Mouse (Mus musculus) liver, embryonic 14.5 days (tissue): ENCODE results near the gene Ctnnbip1. TPM values are rescaled to one million over a fixed set of nuclear protein-coding genes. Genes with fewer than 3 reads are reported as not detected.

Source experiments
- ATAC-seq: fragments of 200-750 bp; cut with Nextera tagmentation; 2 replicates; pipeline ENCODE4 v1.8.0; 2017; ENCODE audit warnings: moderate number of reproducible peaks, mild to moderate bottlenecking, moderate library complexity; ENCODE audit not compliant: insufficient read depth
- DNase-seq, 3 experiments: peaks; one replicate each; pipeline ENCODE4 v3.0.0-alpha.2; 2012 to 2013; ENCODE audit warnings: low read depth in 3 of 3, low spot score in 3 of 3
- H3K27ac ChIP-seq: fragments of 300-500 bp; sonication (generic); 2 replicates; pipeline ENCODE4 v1.5.1; 2014; ENCODE audit warnings: moderate library complexity, mild to moderate bottlenecking, control low read depth, inconsistent platforms
- H3K27me3 ChIP-seq: fragments of 300-500 bp; sonication (generic); 2 replicates; pipeline ENCODE4 v1.6.1; 2014; ENCODE audit warnings: mild to moderate bottlenecking, low read length, moderate library complexity; ENCODE audit not compliant: control insufficient read depth, insufficient read depth
- H3K36me3 ChIP-seq: fragments of 300-500 bp; sonication (generic); replicated peaks from 2 replicates; pipeline ENCODE4 v1.6.1; 2014; ENCODE audit warnings: low read depth; ENCODE audit not compliant: control insufficient read depth, insufficient read depth
- H3K4me1 ChIP-seq, 2 experiments: fragments of 200-500 bp in 1 of 2; fragments of 300-500 bp in 1 of 2; sonication (generic) in 1 of 2; replicated peaks; 2 replicates each; pipeline ENCODE4 v1.6.1; 2012 to 2014; ENCODE audit warnings: antibody characterized with exemption in 1 of 2, inconsistent platforms in 1 of 2, low read length in 1 of 2; ENCODE audit not compliant: control insufficient read depth in 2 of 2, insufficient read depth in 2 of 2
- H3K4me2 ChIP-seq: fragments of 300-500 bp; sonication (generic); 2 replicates; pipeline ENCODE4 v1.6.1; 2014; ENCODE audit warnings: low read depth, mild to moderate bottlenecking, control low read depth, moderate library complexity
- H3K4me3 ChIP-seq, 2 experiments: fragments of 200-500 bp in 1 of 2; fragments of 300-500 bp in 1 of 2; sonication (generic) in 1 of 2; 2 replicates each; pipeline ENCODE4 v1.5.1; 2012 to 2014; ENCODE audit warnings: low read depth in 2 of 2, low read length in 2 of 2, mild to moderate bottlenecking in 2 of 2, control low read depth in 1 of 2, inconsistent platforms in 1 of 2, moderate library complexity in 1 of 2; ENCODE audit not compliant: insufficient read depth in 1 of 2
- H3K9ac ChIP-seq: fragments of 300-500 bp; sonication (generic); replicated peaks from 2 replicates; pipeline ENCODE4 v1.6.1; 2014; ENCODE audit warnings: mild to moderate bottlenecking, control low read depth, moderate library complexity
- H3K9me3 ChIP-seq: fragments of 300-500 bp; sonication (generic); 2 replicates; pipeline ENCODE4 v1.6.1; 2016; ENCODE audit warnings: low read length, mixed read lengths; ENCODE audit not compliant: control insufficient read depth
- CTCF ChIP-seq: IDR thresholded peaks from 2 replicates; pipeline ENCODE4 v1.5.1; 2016; ENCODE audit warnings: antibody characterized with exemption, low read depth, control low read depth
- EP300 ChIP-seq: IDR thresholded peaks from 2 replicates; pipeline ENCODE4 v1.6.1; 2016; ENCODE audit warnings: antibody characterized with exemption, low read depth
- WGBS: fragments of 180-500 bp; shearing (Covaris S2); extraction: QIAGEN DNeasy Blood & Tissue Kit; methylation state at CpG from one replicate; pipeline ENCODE4 v1.1.7; 2014; ENCODE audit not compliant: insufficient replicate concordance; 5-methylcytosine and 5-hydroxymethylcytosine counted together
- polyA plus RNA-seq, 2 experiments: library from polyadenylated mRNA; depleted of rRNA in 1 of 2; stranded (reverse) in 1 of 2; unstranded in 1 of 2; fragments of >200 nt; fragmentation: Nextera tagmentation in 1 of 2; extraction: Ambion mirVana in 1 of 2; gene quantifications; 2 replicates each; pipeline versions ENCODE4 v1.2.1 to v1.2.3; 2012 to 2014

Gene Ctnnbip1
- polyA plus RNA-seq, 2 experiments = 2.2 to 4.0 TPM

- DNase-seq (no peak), ATAC-seq (no peak)
- 53% methylated on average over 7 of the region's 7 CpGs for WGBS
- Histone ChIP-seq H3K4me2 (no peak overlapping the region), H3K4me3 (no peak overlapping the region), H3K27ac (no peak overlapping the region), H3K4me1 (no peaks in the 10 kb centered on the region), H3K9ac (no peak overlapping the region), H3K27me3 (no peaks in the 10 kb centered on the region; the same call in 1 of the 2 replicates), H3K9me3 (no peaks in the 10 kb centered on the region), H3K36me3 (no peaks in the 10 kb centered on the region)
- TF ChIP-seq EP300 (no peak), CTCF (no peak)
Measured at GRCm38 (mm10) chr4:149578831-149579230, 60.8 kb downstream of the Ctnnbip1 start.

- peaks cover 52% of the 10 kb centered on the region for H3K27me3 ChIP-seq
- no peak overlapping the region for H3K27ac ChIP-seq
- no peaks in the 10 kb centered on the region for H3K4me1 ChIP-seq
- TF ChIP-seq CTCF (no peak), EP300 (no peak)
- ATAC-seq = no peak
- no peak overlapping the region for H3K4me2 ChIP-seq
- 55% methylated on average over 8 of the region's 8 CpGs for WGBS
- no peak for DNase-seq
- H3K4me3 ChIP-seq = no peak overlapping the region
- no peaks in the 10 kb centered on the region for H3K9me3 ChIP-seq
- no peak overlapping the region for H3K9ac ChIP-seq
- H3K36me3 ChIP-seq = no peaks in the 10 kb centered on the region
Measured at GRCm38 (mm10) chr4:149585236-149585635, 67.2 kb downstream of the Ctnnbip1 start.

GRCm38 (mm10) chr4:149586044-149586782, 68.2 kb downstream of the Ctnnbip1 start, which contains the start of gene Clstn1:
Clstn1 (plus strand) TSS chr4:149586468.
- TF ChIP-seq EP300 (no peak), CTCF (no peak)
- ATAC-seq (no peak), DNase-seq (no peak)
- Histone ChIP-seq H3K36me3 (no peaks in the 10 kb centered on the region), H3K27ac (no peak within 1 kb of the TSS), H3K27me3 (peaks cover 52% of the 10 kb centered on the region), H3K4me3 (peak within 1 kb of the TSS; percentile 37 to 56), H3K9me3 (no peaks in the 10 kb centered on the region), H3K4me2 (peak within 1 kb of the TSS; percentile 56), H3K9ac (no peak within 1 kb of the TSS), H3K4me1 (no peaks in the 10 kb centered on the region)
- under 1% methylated on average over 69 of the region's 103 CpGs for WGBS

GRCm38 (mm10) chr4:149586783-149587595, 69.0 kb downstream of the Ctnnbip1 start:
- Histone ChIP-seq H3K27ac (no peak overlapping the region), H3K4me3 (peak overlapping the region; percentile 37 to 56), H3K9me3 (no peaks in the 10 kb centered on the region), H3K4me1 (no peaks in the 10 kb centered on the region), H3K36me3 (no peaks in the 10 kb centered on the region), H3K4me2 (peak overlapping the region; percentile 56), H3K9ac (no peak overlapping the region), H3K27me3 (peaks cover 52% of the 10 kb centered on the region)
- ATAC-seq (no peak), DNase-seq (no peak)
- WGBS = under 1% methylated on average over 72 of the region's 72 CpGs
- TF ChIP-seq CTCF = no peak
- TF ChIP-seq EP300 = no peak

- Histone ChIP-seq H3K27me3 (peaks cover 52% of the 10 kb centered on the region), H3K9ac (no peak overlapping the region), H3K4me2 (peak overlapping the region; percentile 56; the same call in 1 of the 2 replicates), H3K27ac (no peak overlapping the region), H3K4me1 (no peaks in the 10 kb centered on the region), H3K36me3 (no peaks in the 10 kb centered on the region), H3K9me3 (no peaks in the 10 kb centered on the region), H3K4me3 (peak overlapping the region in 1 of 2 experiments; percentile 56; a peak in 2 of 4 replicates)
- ATAC-seq (no peak), DNase-seq (no peak)
- WGBS = 8% methylated on average over 24 of the region's 24 CpGs
- TF ChIP-seq CTCF = no peak
- TF ChIP-seq EP300 = no peak
Measured at GRCm38 (mm10) chr4:149587596-149588168, 69.6 kb downstream of the Ctnnbip1 start.
